Mouse (Mus musculus) Patski (cell line): Measurements from ENCODE around the gene Fabp7. TPM values are rescaled to one million over a fixed set of nuclear protein-coding genes. Genes with fewer than 3 reads are reported as not detected.

Experiments used
- ATAC-seq: fragments of 100-300 bp; one replicate; pipeline ENCODE4 v1.8.0; 2021
- CTCF ChIA-PET: fragments of 350-600 bp; sonication (Branson Sonifier 250); formaldehyde crosslinking; loops from one replicate; lab custom pipeline; 2022; ENCODE audit warnings: inconsistent platforms; lab: Charles Lee
- POLR2A ChIA-PET: fragments of 350-600 bp; sonication (Branson Sonifier 250); formaldehyde crosslinking; loops from one replicate; lab custom pipeline; 2022; ENCODE audit warnings: antibody characterized with exemption, inconsistent platforms; lab: Charles Lee
- DNase-seq: peaks from one replicate; pipeline ENCODE4 v3.0.0-alpha.2; 2011; ENCODE audit warnings: low read depth, low spot score
- H3K27me3 ChIP-seq: fragments of 371-371 bp; one replicate; pipeline ENCODE4 v1.5.1; 2021
- CTCF ChIP-seq: fragments of 100-300 bp; IDR thresholded peaks from one replicate; pipeline ENCODE4 v1.5.1; 2021
- in situ Hi-C: fragments of 300-500 bp; cut with MboI; formaldehyde crosslinking; loops from 3 replicates; pipeline ENCODE4 v1.11.1; 2018; ENCODE audit warnings: low pct_unique_long_range_greater_than_20kb, mixed read lengths
- polyA plus RNA-seq: library from polyadenylated mRNA; unstranded; gene quantifications from one replicate; pipeline ENCODE4 v1.2.3, GENCODE M21; 2021

Gene Fabp7
- polyA plus RNA-seq, 1 experiment from 2014 or later: 0.58 TPM

DNA sequence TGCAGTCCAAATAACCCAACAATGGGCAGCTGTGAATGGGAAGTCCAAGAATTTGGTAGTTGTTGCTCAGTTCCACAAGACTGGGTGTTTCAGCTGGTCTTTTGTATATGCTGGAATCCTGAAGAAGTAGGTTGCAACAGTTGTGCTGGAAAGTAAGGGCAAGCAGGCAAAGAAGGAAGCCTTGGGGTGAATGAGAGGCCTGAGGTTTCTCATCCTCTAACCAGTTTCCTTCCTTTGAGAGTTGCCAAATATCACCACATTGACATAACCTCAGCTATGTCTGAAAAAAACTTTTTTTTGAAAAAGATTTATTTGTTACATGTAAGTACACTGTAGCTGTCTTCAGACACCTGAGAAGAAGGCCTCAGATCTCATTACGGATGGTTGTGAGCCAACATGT is 50.4 kb downstream of the Fabp7 start:
- in situ Hi-C loops: loop anchor here (5.0 kb wide), 1 partner anchor 88 kb away; no protein-coding TSS in a partner anchor
- H3K27me3 ChIP-seq: peaks cover 12% of the 10 kb centered on the region
- no peak for ATAC-seq
- no peak for DNase-seq
- POLR2A ChIA-PET: no interaction called here
- no peak for TF ChIP-seq CTCF
- CTCF ChIA-PET: interaction anchor here (0.9 kb wide), 1 partner anchor 91 kb away, joined by 4 read pairs; no protein-coding TSS in a partner anchor

DNA sequence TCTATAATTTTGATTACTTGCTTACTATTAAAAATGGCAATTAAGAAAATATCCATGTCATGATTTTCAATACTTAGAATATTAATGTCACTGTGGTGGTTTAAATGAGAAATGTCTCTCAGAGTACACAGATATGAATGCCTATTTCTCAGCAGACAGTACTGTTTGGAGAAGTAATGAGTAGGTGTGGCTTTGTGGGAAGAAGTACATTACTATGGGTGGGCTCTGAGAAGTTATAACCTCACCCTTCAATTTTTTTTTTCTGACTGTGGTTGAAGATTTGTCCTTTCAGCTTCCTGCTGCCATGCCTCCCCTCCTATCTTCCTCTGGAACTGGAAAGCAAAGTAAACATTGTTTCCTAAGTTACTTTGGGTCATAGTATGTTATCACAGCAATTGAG is 51.3 kb downstream of the Fabp7 start:
- DNase-seq (no peak), ATAC-seq (no peak)
- CTCF ChIA-PET: no interaction called here
- peaks cover 12% of the 10 kb centered on the region for H3K27me3 ChIP-seq
- no peak for TF ChIP-seq CTCF
- POLR2A ChIA-PET: no interaction called here
- in situ Hi-C loops: loop anchor here (5.0 kb wide), 1 partner anchor 89 kb away; no protein-coding TSS in a partner anchor

Other genes with a start within 250 kb of the Fabp7 start
- 0.21 TPM for gene Pkib, start 152.9 kb upstream of the Fabp7 start, polyA plus RNA-seq
- gene Smpdl3a, start 9.5 kb downstream of the Fabp7 start, polyA plus RNA-seq: 0.31 TPM